ENCODE assay signal across 8 mouse cellular contexts in genomic region chr19:47909387-47910116, GRCm38 (mm10). TPM values are rescaled to one million over a fixed set of nuclear protein-coding genes. Genes with fewer than 3 reads are reported as not detected.
A peak's percentile ranks its signal among the peaks of the same experiment; 100 is the strongest.
DNase-seq lines count a peak whose midpoint lies in the region; ATAC-seq and TF ChIP-seq lines count a peak whose summit lies in the region.

No protein-coding gene starts in this region.

- TF ChIP-seq CTCF in small intestine, adult 2 months (IDR thresholded peaks at IDR 0.05; ENCODE audit: extremely low read depth, insufficient read length, insufficient replicate concordance, low read depth, low read length) = no peak

- TF ChIP-seq POLR2A in small intestine, adult 2 months (IDR thresholded peaks at IDR 0.05; ENCODE audit: low read depth, low read length) = no peak

- peak overlapping the region; percentile 87 for H3K27ac ChIP-seq in embryonic facial prominence, embryonic 11.5 days (replicated peaks; ENCODE audit: low read depth, low read length)
- H3K27ac ChIP-seq in lung, embryonic 16.5 days (ENCODE audit: low read length) = peak overlapping the region; percentile 39
- peak overlapping the region; percentile 25 for H3K27ac ChIP-seq in small intestine, adult 2 months (ENCODE audit: insufficient read depth, low read depth, low read length)

- peak; percentile 36 for DNase-seq in ovary, postnatal 36 days (ENCODE audit: low spot score)
- DNase-seq in ovary, postnatal 10 days (ENCODE audit: low spot score) = no peak
- DNase-seq in embryonic facial prominence, embryonic 11.5 days (ENCODE audit: low spot score) = peak; percentile 68
- DNase-seq in induced T-regulatory cell, adult 2 months (ENCODE audit: low read depth) = peak; percentile 66
- no peak for DNase-seq in urinary bladder, postnatal 36 days (ENCODE audit: low spot score in 2 of 2)
- no peak for DNase-seq in left cerebral cortex, postnatal 25 days (ENCODE audit: low spot score in 2 of 2)

- ATAC-seq in embryonic facial prominence, embryonic 11.5 days (replicated peaks; ENCODE audit: insufficient number of reproducible peaks, low FRiP score, low TSS enrichment, low read depth) = peak; percentile 57
- peak; percentile 75 for ATAC-seq in lung, embryonic 16.5 days (ENCODE audit: low read depth)

- no peaks in the 10 kb centered on the region for H3K9me3 ChIP-seq in embryonic facial prominence, embryonic 11.5 days (replicated peaks; ENCODE audit: control insufficient read depth, low read length)
- no peaks in the 10 kb centered on the region for H3K9me3 ChIP-seq in lung, embryonic 16.5 days (ENCODE audit: control insufficient read depth, low read length)

- H3K4me1 ChIP-seq in embryonic facial prominence, embryonic 11.5 days (ENCODE audit: control insufficient read depth, insufficient read depth, low read length) = peaks cover 4% of the 10 kb centered on the region; the same call in 1 of the 2 replicates
- H3K4me1 ChIP-seq in lung, embryonic 16.5 days (replicated peaks; ENCODE audit: control insufficient read depth, insufficient read depth, low read length) = peaks cover 27% of the 10 kb centered on the region
- peaks cover 8% of the 10 kb centered on the region for H3K4me1 ChIP-seq in small intestine, adult 2 months (ENCODE audit: control insufficient read depth, insufficient read depth, insufficient read length, low read length)

- peak overlapping the region; percentile 79 for H3K9ac ChIP-seq in embryonic facial prominence, embryonic 11.5 days (replicated peaks; ENCODE audit: low read length)
- peak overlapping the region; percentile 34 for H3K9ac ChIP-seq in lung, embryonic 16.5 days (ENCODE audit: low read length)

- H3K4me3 ChIP-seq in embryonic facial prominence, embryonic 11.5 days (ENCODE audit: low read depth, low read length) = peak overlapping the region; percentile 19
- peak overlapping the region; percentile 21 for H3K4me3 ChIP-seq in lung, embryonic 16.5 days (ENCODE audit: low read length)
- peak overlapping the region; percentile 25 for H3K4me3 ChIP-seq in small intestine, adult 2 months (ENCODE audit: low read depth, low read length)

- WGBS in embryonic facial prominence, embryonic 11.5 days = under 1% methylated on average over 10 of the region's 10 CpGs
- WGBS in lung, embryonic 16.5 days = 8% methylated on average over 10 of the region's 10 CpGs
- 31% methylated on average over 10 of the region's 10 CpGs for WGBS in small intestine, adult 2 months

- no peaks in the 10 kb centered on the region for H3K27me3 ChIP-seq in embryonic facial prominence, embryonic 11.5 days (ENCODE audit: control insufficient read depth, insufficient read depth, low read length)
- no peaks in the 10 kb centered on the region for H3K27me3 ChIP-seq in lung, embryonic 16.5 days (ENCODE audit: control insufficient read depth, insufficient read depth, low read depth, low read length)
- H3K27me3 ChIP-seq in small intestine, adult 2 months (ENCODE audit: control insufficient read depth, insufficient read depth, low read length) = no peaks in the 10 kb centered on the region

- H3K4me2 ChIP-seq in embryonic facial prominence, embryonic 11.5 days (ENCODE audit: low read depth, low read length) = peak overlapping the region; percentile 50
- peak overlapping the region; percentile 37 for H3K4me2 ChIP-seq in lung, embryonic 16.5 days (ENCODE audit: low read depth, low read length)

- intact Hi-C loops in left cerebral cortex, postnatal 25 days (cut with DNase I) = no loop called here

- no peaks in the 10 kb centered on the region; the same call in 1 of the 2 replicates for H3K36me3 ChIP-seq in embryonic facial prominence, embryonic 11.5 days (replicated peaks; ENCODE audit: control insufficient read depth, insufficient read depth, low read depth, low read length)
- no peaks in the 10 kb centered on the region for H3K36me3 ChIP-seq in lung, embryonic 16.5 days (ENCODE audit: control insufficient read depth, insufficient read depth, low read length)
- H3K36me3 ChIP-seq in small intestine, adult 2 months (ENCODE audit: control insufficient read depth, insufficient read depth, low read length) = no peaks in the 10 kb centered on the region

RNA-seq across cellular contexts. Expression of gene Cfap43, which starts 9.5 kb away (rescaled TPM):
- 0.06 TPM in 1 of 2 replicates, not detected in the other for polyA plus RNA-seq in embryonic facial prominence, embryonic 11.5 days (2014; fragmentation: Nextera tagmentation; extraction: Ambion mirVana)
- polyA plus RNA-seq in lung, embryonic 16.5 days (2015; fragmentation: Nextera tagmentation; extraction: Ambion mirVana) = 1.7 and 2.6 TPM in 2 replicates
- not detected in 2 replicates for polyA plus RNA-seq in small intestine, adult 2 months (2012; rRNA removed)
- under 1 TPM; 0.16 to 0.64 TPM for total RNA-seq in left cerebral cortex, postnatal 25 days (2021)

RNA-seq across cellular contexts. Expression of gene Itprip, which starts 9.5 kb away (rescaled TPM):
- 10.4 and 12.3 TPM in 2 replicates for polyA plus RNA-seq in embryonic facial prominence, embryonic 11.5 days (2014; fragmentation: Nextera tagmentation; extraction: Ambion mirVana)
- 16.2 and 16.9 TPM in 2 replicates for polyA plus RNA-seq in lung, embryonic 16.5 days (2015; fragmentation: Nextera tagmentation; extraction: Ambion mirVana)
- polyA plus RNA-seq in small intestine, adult 2 months (2012; rRNA removed) = 2.4 and 3.2 TPM in 2 replicates
- total RNA-seq in left cerebral cortex, postnatal 25 days (2021) = 1 to 10 TPM in 1 of 2 experiments, under 1 TPM in 1; 0.94 to 1.2 TPM

RNA-seq across cellular contexts. Expression of gene Cfap58, which starts 27.9 kb away (rescaled TPM):
- 0.10 TPM in 1 of 2 replicates, not detected in the other for polyA plus RNA-seq in embryonic facial prominence, embryonic 11.5 days (2014; fragmentation: Nextera tagmentation; extraction: Ambion mirVana)
- polyA plus RNA-seq in lung, embryonic 16.5 days (2015; fragmentation: Nextera tagmentation; extraction: Ambion mirVana) = 0.53 and 0.73 TPM in 2 replicates
- polyA plus RNA-seq in small intestine, adult 2 months (2012; rRNA removed) = not detected in 2 replicates
- under 1 TPM; 0.21 to 0.55 TPM for total RNA-seq in left cerebral cortex, postnatal 25 days (2021)

RNA-seq across cellular contexts. Expression of gene Gsto2, which starts 44.2 kb away (rescaled TPM):
- 0.77 and 1.3 TPM in 2 replicates for polyA plus RNA-seq in embryonic facial prominence, embryonic 11.5 days (2014; fragmentation: Nextera tagmentation; extraction: Ambion mirVana)
- polyA plus RNA-seq in lung, embryonic 16.5 days (2015; fragmentation: Nextera tagmentation; extraction: Ambion mirVana) = 1.2 and 1.3 TPM in 2 replicates
- 0.14 TPM in 1 of 2 replicates, not detected in the other for polyA plus RNA-seq in small intestine, adult 2 months (2012; rRNA removed)
- total RNA-seq in left cerebral cortex, postnatal 25 days (2021) = 1 to 10 TPM; 1.6 to 1.7 TPM

RNA-seq across cellular contexts. Expression of gene Gsto1, which starts 54.8 kb away (rescaled TPM):
- 183 and 196 TPM in 2 replicates for polyA plus RNA-seq in embryonic facial prominence, embryonic 11.5 days (2014; fragmentation: Nextera tagmentation; extraction: Ambion mirVana)
- polyA plus RNA-seq in lung, embryonic 16.5 days (2015; fragmentation: Nextera tagmentation; extraction: Ambion mirVana) = 93.9 and 105 TPM in 2 replicates
- 242 and 363 TPM in 2 replicates for polyA plus RNA-seq in small intestine, adult 2 months (2012; rRNA removed)
- total RNA-seq in left cerebral cortex, postnatal 25 days (2021) = 10 to 100 TPM; 51.7 to 52.6 TPM

Comparison
In these comparisons a context has a peak if more than half of its experiments do, and no peak if none do; other contexts are left out.
1. DNase-seq: peak in ovary, postnatal 36 days (single experiment), embryonic facial prominence, embryonic 11.5 days (single experiment) and induced T-regulatory cell, adult 2 months (single experiment); none in ovary, postnatal 10 days (single experiment), urinary bladder, postnatal 36 days (0 of 2) and left cerebral cortex, postnatal 25 days (0 of 2).
2. H3K27ac ChIP-seq: peak in every context shown above with its lines; median percentile 87 in embryonic facial prominence, embryonic 11.5 days; 39 in lung, embryonic 16.5 days; 25 in small intestine, adult 2 months.
3. Peak in every context shown above with its lines, with median percentiles within 50 percentile points of each other: H3K4me3 ChIP-seq.